10 mouse cellular contexts compared by ENCODE assay signal in the genomic region with DNA sequence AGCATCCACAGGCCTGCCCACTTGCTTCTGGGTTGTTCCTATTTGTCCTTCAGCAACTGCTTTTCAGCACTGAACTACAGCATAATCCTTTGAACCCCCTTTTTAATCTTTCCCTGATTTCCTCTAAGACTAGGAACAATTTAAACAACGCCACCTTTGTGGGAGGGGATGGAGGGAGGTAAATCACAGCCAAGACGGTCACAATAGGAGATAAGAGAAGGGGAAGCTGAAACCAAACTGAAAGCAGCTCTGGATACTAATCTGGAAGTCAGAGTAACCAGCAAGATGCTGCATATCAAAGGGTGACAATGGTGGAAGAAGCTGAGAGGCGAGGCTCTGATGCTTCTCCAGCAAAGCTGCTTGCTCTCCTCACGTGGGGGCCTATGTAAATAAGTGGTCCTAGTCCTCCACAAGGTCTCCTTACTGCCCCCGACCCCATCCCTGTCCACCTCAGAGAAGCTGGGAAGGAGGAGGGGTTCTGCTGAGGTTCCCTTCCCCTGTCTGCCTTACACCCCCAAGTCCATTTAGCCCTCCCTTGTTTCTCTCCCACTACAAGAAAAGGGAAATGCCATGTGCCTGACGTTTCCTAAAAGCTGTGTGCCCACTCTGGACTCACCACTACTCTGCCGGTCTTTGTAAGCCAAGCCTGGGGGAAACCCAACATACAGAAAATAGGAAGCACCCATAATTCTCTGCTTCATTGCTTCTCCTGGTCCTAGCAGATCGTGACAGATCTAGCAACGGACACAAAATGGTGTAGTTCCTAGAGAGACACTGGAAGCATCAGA. TPM values are rescaled to one million over a fixed set of nuclear protein-coding genes. Genes with fewer than 3 reads are reported as not detected.
DNase-seq lines count a peak whose midpoint lies in the region; ATAC-seq lines count a peak whose summit lies in the region.
"Had no signal": no experiment of that assay in that cellular context is flagged by ENCODE, and none has a peak within 500 bp of the region (broad histone marks: within the 10 kb centered on the region; RNA-seq: fewer than 3 reads in every experiment).

No protein-coding gene starts in this region.

- H3K4me3 ChIP-seq in heart, embryonic 15.5 days = no peak overlapping the region
- no peak overlapping the region for H3K4me3 ChIP-seq in midbrain, embryonic 12.5 days
- no peak overlapping the region for H3K4me3 ChIP-seq in midbrain, embryonic 13.5 days (replicated peaks)
- no peak overlapping the region for H3K4me3 ChIP-seq in hindbrain, embryonic 16.5 days (ENCODE audit: low read length)
- H3K4me3 ChIP-seq: liver, embryonic 13.5 days had no signal

- WGBS in heart, embryonic 15.5 days = 46% methylated on average over 9 of the region's 9 CpGs
- WGBS in midbrain, embryonic 12.5 days = 45% methylated on average over 9 of the region's 9 CpGs
- WGBS in midbrain, embryonic 13.5 days = 49% methylated on average over 9 of the region's 9 CpGs
- WGBS in hindbrain, embryonic 16.5 days = 58% methylated on average over 9 of the region's 9 CpGs

- no peaks in the 10 kb centered on the region for H3K27me3 ChIP-seq in heart, embryonic 15.5 days
- no peaks in the 10 kb centered on the region for H3K27me3 ChIP-seq in midbrain, embryonic 12.5 days
- no peaks in the 10 kb centered on the region for H3K27me3 ChIP-seq in midbrain, embryonic 13.5 days
- H3K27me3 ChIP-seq in hindbrain, embryonic 16.5 days (replicated peaks; ENCODE audit: control insufficient read depth, insufficient read depth, low read length) = no peaks in the 10 kb centered on the region

- H3K27ac ChIP-seq in heart, embryonic 15.5 days = peak overlapping the region; percentile 90
- peak overlapping the region; percentile 4; the same call in 1 of the 2 replicates for H3K27ac ChIP-seq in midbrain, embryonic 12.5 days (replicated peaks)
- H3K27ac ChIP-seq in midbrain, embryonic 13.5 days = no peak overlapping the region
- peak overlapping the region; percentile 79; the same call in 1 of the 2 replicates for H3K27ac ChIP-seq in hindbrain, embryonic 16.5 days (ENCODE audit: low read depth, low read length)
- H3K27ac ChIP-seq: liver, embryonic 13.5 days had no signal

- peak overlapping the region; percentile 2; the same call in 1 of the 2 replicates for H3K9ac ChIP-seq in heart, embryonic 15.5 days
- H3K9ac ChIP-seq in midbrain, embryonic 12.5 days (replicated peaks) = no peak overlapping the region
- no peak overlapping the region for H3K9ac ChIP-seq in midbrain, embryonic 13.5 days (replicated peaks)
- no peak overlapping the region for H3K9ac ChIP-seq in hindbrain, embryonic 16.5 days (ENCODE audit: low read depth, low read length)
- H3K9ac ChIP-seq: liver, embryonic 13.5 days had no signal

- H3K4me1 ChIP-seq in heart, embryonic 15.5 days (replicated peaks) = peaks cover 72% of the 10 kb centered on the region
- H3K4me1 ChIP-seq in midbrain, embryonic 12.5 days = peaks cover 22% of the 10 kb centered on the region
- H3K4me1 ChIP-seq in midbrain, embryonic 13.5 days (replicated peaks) = peaks cover 21% of the 10 kb centered on the region
- H3K4me1 ChIP-seq in hindbrain, embryonic 16.5 days (ENCODE audit: control insufficient read depth, insufficient read depth, low read depth, low read length) = peaks cover 28% of the 10 kb centered on the region

- no peaks in the 10 kb centered on the region for H3K36me3 ChIP-seq in heart, embryonic 15.5 days
- no peaks in the 10 kb centered on the region for H3K36me3 ChIP-seq in midbrain, embryonic 12.5 days
- no peaks in the 10 kb centered on the region for H3K36me3 ChIP-seq in midbrain, embryonic 13.5 days
- no peaks in the 10 kb centered on the region for H3K36me3 ChIP-seq in hindbrain, embryonic 16.5 days (ENCODE audit: control insufficient read depth, insufficient read depth, low read length)
- H3K36me3 ChIP-seq: liver, embryonic 13.5 days had no signal

- DNase-seq in heart, postnatal 4 days = no peak
- DNase-seq in right cerebral cortex, adult 2 months (ENCODE audit: low spot score in 2 of 2) = no peak
- DNase-seq: adrenal gland, adult 2 months; liver, embryonic 13.5 days; right cerebral cortex, postnatal 4 days had no signal

- ATAC-seq in heart, embryonic 15.5 days (replicated peaks; ENCODE audit: insufficient number of reproducible peaks, insufficient read depth, low FRiP score, low read depth) = no peak
- ATAC-seq in midbrain, embryonic 12.5 days (ENCODE audit: low FRiP score, low read depth) = no peak
- ATAC-seq in midbrain, embryonic 13.5 days = no peak
- ATAC-seq in hindbrain, embryonic 16.5 days = no peak
- no peak for ATAC-seq in megakaryocyte-erythroid progenitor cell, adult 5-6 weeks (replicated peaks; ENCODE audit: low FRiP score, low TSS enrichment, poor library complexity, severe bottlenecking)

- peak overlapping the region; percentile 44 for H3K4me2 ChIP-seq in heart, embryonic 15.5 days
- no peak overlapping the region for H3K4me2 ChIP-seq in midbrain, embryonic 12.5 days (replicated peaks)
- H3K4me2 ChIP-seq in midbrain, embryonic 13.5 days (replicated peaks) = no peak overlapping the region
- no peak overlapping the region for H3K4me2 ChIP-seq in hindbrain, embryonic 16.5 days (ENCODE audit: low read length)
- H3K4me2 ChIP-seq: liver, embryonic 13.5 days had no signal

- H3K9me3 ChIP-seq in heart, embryonic 15.5 days (replicated peaks) = no peaks in the 10 kb centered on the region
- H3K9me3 ChIP-seq in midbrain, embryonic 12.5 days = no peaks in the 10 kb centered on the region
- H3K9me3 ChIP-seq in midbrain, embryonic 13.5 days = no peaks in the 10 kb centered on the region
- H3K9me3 ChIP-seq in hindbrain, embryonic 16.5 days (ENCODE audit: control insufficient read depth, low read length) = no peaks in the 10 kb centered on the region
- H3K9me3 ChIP-seq: liver, embryonic 13.5 days had no signal

RNA-seq across cellular contexts. Expression of a gene that starts 27.9 kb away (rescaled TPM):
- 14.0 and 17.8 TPM in 2 replicates for polyA plus RNA-seq in heart, embryonic 15.5 days (2015; fragmentation: Nextera tagmentation; extraction: Ambion mirVana)
- 10 to 100 TPM; 42.6 to 44.4 TPM for total RNA-seq in heart, postnatal 4 days (2021)
- 15.1 and 16.4 TPM in 2 replicates for polyA plus RNA-seq in midbrain, embryonic 12.5 days (2016; fragmentation: Nextera tagmentation; extraction: Ambion mirVana)
- 8.5 and 8.7 TPM in 2 replicates for polyA plus RNA-seq in midbrain, embryonic 13.5 days (2015; fragmentation: Nextera tagmentation; extraction: Ambion mirVana)
- polyA plus RNA-seq in hindbrain, embryonic 16.5 days (2015; fragmentation: Nextera tagmentation; extraction: Ambion mirVana) = 7.4 and 9.7 TPM in 2 replicates
- total RNA-seq in megakaryocyte-erythroid progenitor cell, adult 5-6 weeks (2014; fragmentation: Nextera tagmentation) = 0.70 and 4.9 TPM in 2 replicates
- total RNA-seq in megakaryocyte-erythroid progenitor cell, adult 5-6 weeks (2017) = 0.61 and 1.8 TPM in 2 replicates

RNA-seq across cellular contexts. Expression of a gene that starts 46.7 kb away (rescaled TPM):
- polyA plus RNA-seq in heart, embryonic 15.5 days (2015; fragmentation: Nextera tagmentation; extraction: Ambion mirVana) = 0.09 and 0.47 TPM in 2 replicates
- total RNA-seq in heart, postnatal 4 days (2021) = under 1 TPM in 1 of 2 experiments, not detected in 1; 0.17 TPM
- 0.22 and 0.26 TPM in 2 replicates for polyA plus RNA-seq in midbrain, embryonic 12.5 days (2016; fragmentation: Nextera tagmentation; extraction: Ambion mirVana)
- polyA plus RNA-seq in midbrain, embryonic 13.5 days (2015; fragmentation: Nextera tagmentation; extraction: Ambion mirVana) = 0.35 TPM in 2 replicates
- polyA plus RNA-seq in hindbrain, embryonic 16.5 days (2015; fragmentation: Nextera tagmentation; extraction: Ambion mirVana) = 0.85 and 1.2 TPM in 2 replicates
- total RNA-seq in megakaryocyte-erythroid progenitor cell, adult 5-6 weeks (2014; fragmentation: Nextera tagmentation) = not detected in 2 replicates
- not detected in 2 replicates for total RNA-seq in megakaryocyte-erythroid progenitor cell, adult 5-6 weeks (2017)
- polyA plus RNA-seq: liver, embryonic 13.5 days had no signal

RNA-seq across cellular contexts. Expression of a gene that starts 47.5 kb away (rescaled TPM):
- polyA plus RNA-seq in heart, embryonic 15.5 days (2015; fragmentation: Nextera tagmentation; extraction: Ambion mirVana) = 37.2 and 42.1 TPM in 2 replicates
- total RNA-seq in heart, postnatal 4 days (2021) = 10 to 100 TPM; 36.5 to 41.4 TPM
- 75.9 and 78.1 TPM in 2 replicates for polyA plus RNA-seq in midbrain, embryonic 12.5 days (2016; fragmentation: Nextera tagmentation; extraction: Ambion mirVana)
- 115 and 125 TPM in 2 replicates for polyA plus RNA-seq in midbrain, embryonic 13.5 days (2015; fragmentation: Nextera tagmentation; extraction: Ambion mirVana)
- 114 and 117 TPM in 2 replicates for polyA plus RNA-seq in hindbrain, embryonic 16.5 days (2015; fragmentation: Nextera tagmentation; extraction: Ambion mirVana)
- total RNA-seq in megakaryocyte-erythroid progenitor cell, adult 5-6 weeks (2014; fragmentation: Nextera tagmentation) = 26.2 and 41.2 TPM in 2 replicates
- 1.4 and 3.5 TPM in 2 replicates for total RNA-seq in megakaryocyte-erythroid progenitor cell, adult 5-6 weeks (2017)

RNA-seq across cellular contexts. Expression of a gene that starts 50.3 kb away (rescaled TPM):
- polyA plus RNA-seq in heart, embryonic 15.5 days (2015; fragmentation: Nextera tagmentation; extraction: Ambion mirVana) = 221 and 295 TPM in 2 replicates
- 100 to 1,000 TPM; 197 to 201 TPM for total RNA-seq in heart, postnatal 4 days (2021)
- 251 and 255 TPM in 2 replicates for polyA plus RNA-seq in midbrain, embryonic 12.5 days (2016; fragmentation: Nextera tagmentation; extraction: Ambion mirVana)
- polyA plus RNA-seq in midbrain, embryonic 13.5 days (2015; fragmentation: Nextera tagmentation; extraction: Ambion mirVana) = 228 and 244 TPM in 2 replicates
- polyA plus RNA-seq in hindbrain, embryonic 16.5 days (2015; fragmentation: Nextera tagmentation; extraction: Ambion mirVana) = 346 and 350 TPM in 2 replicates
- total RNA-seq in megakaryocyte-erythroid progenitor cell, adult 5-6 weeks (2014; fragmentation: Nextera tagmentation) = 165 and 208 TPM in 2 replicates
- 86.9 and 93.6 TPM in 2 replicates for total RNA-seq in megakaryocyte-erythroid progenitor cell, adult 5-6 weeks (2017)
